Mouse (Mus musculus) MEL (cell line): ENCODE data around the gene Hist1h2bc. TPM values are rescaled to one million over a fixed set of nuclear protein-coding genes. Genes with fewer than 3 reads are reported as not detected.
A peak's percentile ranks its signal among the peaks of the same experiment; 100 is the strongest.

Experiments
- DNase-seq: peaks from one replicate; pipeline ENCODE4 v3.0.0; 2011; ENCODE audit warnings: low read depth, low spot score
- H3K27ac ChIP-seq: 2 replicates; pipeline ENCODE4 v1.5.1; 2012; ENCODE audit warnings: low read depth, mild to moderate bottlenecking, control low read depth, low read length, moderate library complexity; ENCODE audit not compliant: control insufficient read depth
- H3K27me3 ChIP-seq, 2 experiments: fragments of 150-350 bp in 1 of 2; sonication (generic) in 1 of 2; 2 replicates each; pipeline ENCODE4 v1.6.1; 2012; ENCODE audit warnings: low read length in 2 of 2, mild to moderate bottlenecking in 2 of 2, improper control_type of control experiment in 1 of 2, moderate library complexity in 1 of 2; ENCODE audit not compliant: insufficient read depth in 2 of 2, control insufficient read depth in 1 of 2
- H3K36me3 ChIP-seq, 2 experiments: 2 replicates each; pipeline ENCODE4 v1.6.1; 2012 to 2014; ENCODE audit warnings: low read length in 2 of 2, improper control_type of control experiment in 1 of 2, inconsistent platforms in 1 of 2, mild to moderate bottlenecking in 1 of 2; ENCODE audit not compliant: insufficient read depth in 2 of 2, control insufficient read depth in 1 of 2
- H3K4me1 ChIP-seq, 2 experiments: fragments of 150-350 bp in 1 of 2; sonication (generic) in 1 of 2; 2 replicates each; pipeline ENCODE4 v1.6.1; 2012; ENCODE audit warnings: low read length in 2 of 2, improper control_type of control experiment in 1 of 2, mild to moderate bottlenecking in 1 of 2; ENCODE audit not compliant: insufficient read depth in 2 of 2, control insufficient read depth in 1 of 2
- H3K4me3 ChIP-seq, 2 experiments: fragments of 150-350 bp in 1 of 2; sonication (generic) in 1 of 2; 2 replicates each; pipeline ENCODE4 v1.5.1; 2012; ENCODE audit warnings: low read depth in 2 of 2, low read length in 2 of 2, mild to moderate bottlenecking in 2 of 2, moderate library complexity in 2 of 2, control low read depth in 1 of 2, improper control_type of control experiment in 1 of 2; ENCODE audit not compliant: control insufficient read depth in 1 of 2, insufficient read depth in 1 of 2
- H3K79me2 ChIP-seq: 2 replicates; pipeline ENCODE4 v1.6.1; 2012; ENCODE audit warnings: mild to moderate bottlenecking, low read length, moderate library complexity; ENCODE audit not compliant: control insufficient read depth, poor library complexity, insufficient read depth
- H3K9ac ChIP-seq: 2 replicates; pipeline ENCODE4 v1.6.1; 2012; ENCODE audit warnings: low read depth, mild to moderate bottlenecking, control low read depth, low read length, moderate library complexity; ENCODE audit not compliant: control insufficient read depth, poor library complexity, severe bottlenecking
- H3K9me3 ChIP-seq: fragments of 150-350 bp; sonication (generic); replicated peaks from 2 replicates; pipeline ENCODE4 v1.6.1; 2012; ENCODE audit warnings: mild to moderate bottlenecking, low read length, improper control_type of control experiment, moderate library complexity; ENCODE audit not compliant: insufficient read depth
- CHD1 ChIP-seq: IDR thresholded peaks from 2 replicates; pipeline ENCODE4 v1.6.1; 2012; ENCODE audit warnings: low read depth, mild to moderate bottlenecking, inconsistent platforms, low read length, improper control_type of control experiment
- E2F4 ChIP-seq: IDR thresholded peaks from 2 replicates; pipeline ENCODE4 v1.6.1; 2011; ENCODE audit warnings: low read depth, low read length, improper control_type of control experiment, borderline replicate concordance
- EP300 ChIP-seq, 2 experiments: IDR thresholded peaks; 2 replicates each; pipeline ENCODE4 v1.6.1; 2011; ENCODE audit warnings: improper control_type of control experiment in 2 of 2, low read length in 2 of 2, low read depth in 1 of 2, mild to moderate bottlenecking in 1 of 2
- GABPA ChIP-seq: IDR thresholded peaks from 2 replicates; pipeline ENCODE4 v1.6.1; 2012; ENCODE audit warnings: low read depth, mild to moderate bottlenecking, inconsistent platforms, low read length, improper control_type of control experiment, moderate library complexity
- HCFC1 ChIP-seq: IDR thresholded peaks from 2 replicates; pipeline ENCODE4 v1.6.1; 2012; ENCODE audit warnings: low read depth, mild to moderate bottlenecking, inconsistent platforms, low read length, improper control_type of control experiment, moderate library complexity
- MAZ ChIP-seq: IDR thresholded peaks from 2 replicates; pipeline ENCODE4 v1.6.1; 2012; ENCODE audit warnings: low read depth, mild to moderate bottlenecking, inconsistent platforms, low read length, improper control_type of control experiment
- MEF2A ChIP-seq: IDR thresholded peaks from 2 replicates; pipeline ENCODE4 v1.6.1; 2014; ENCODE audit warnings: low read depth, mild to moderate bottlenecking, inconsistent platforms, low read length, improper control_type of control experiment; ENCODE audit not compliant: poor library complexity, insufficient replicate concordance, severe bottlenecking; ENCODE audit errors: extremely low read depth
- MXI1 ChIP-seq: IDR thresholded peaks from 2 replicates; pipeline ENCODE4 v1.6.1; 2011; ENCODE audit warnings: mild to moderate bottlenecking, low read depth, low read length, improper control_type of control experiment
- NELFE ChIP-seq: IDR thresholded peaks from 2 replicates; pipeline ENCODE4 v1.6.1; 2011; ENCODE audit warnings: low read depth, low read length, improper control_type of control experiment
- POLR2AphosphoS2 ChIP-seq: IDR thresholded peaks from 2 replicates; pipeline ENCODE4 v1.6.1; 2011; ENCODE audit warnings: low read length, improper control_type of control experiment
- SIN3A ChIP-seq: IDR thresholded peaks from 2 replicates; pipeline ENCODE4 v1.6.1; 2012; ENCODE audit warnings: low read length, improper control_type of control experiment, inconsistent platforms
- TBP ChIP-seq: IDR thresholded peaks from 2 replicates; pipeline ENCODE4 v1.8.0; 2011; ENCODE audit warnings: low read depth, low read length, improper control_type of control experiment
- USF1 ChIP-seq: IDR thresholded peaks from 2 replicates; pipeline ENCODE4 v1.6.1; 2014; ENCODE audit warnings: low read depth, mild to moderate bottlenecking, inconsistent platforms, low read length, improper control_type of control experiment, moderate library complexity
- ZKSCAN1 ChIP-seq: IDR thresholded peaks from 2 replicates; pipeline ENCODE4 v1.6.1; 2012; ENCODE audit warnings: low read depth, mild to moderate bottlenecking, inconsistent platforms, low read length, improper control_type of control experiment, moderate library complexity
- polyA plus RNA-seq, 2 experiments: library from polyadenylated mRNA; stranded (reverse) in 1 of 2; unstranded in 1 of 2; fragments of >175 nt in 1 of 2; fragments of >200 nt in 1 of 2; gene quantifications; 2 replicates each; pipeline versions ENCODE4 v1.2.1 to v1.2.4; 2012; ENCODE audit warnings: low replicate concordance in 2 of 2, low read depth in 1 of 2; ENCODE audit not compliant: insufficient read length in 2 of 2, insufficient read depth in 1 of 2, missing spikeins in 1 of 2
- total RNA-seq: library from RNA; depleted of rRNA; stranded (reverse); fragments of 300-350 nt; gene quantifications from 2 replicates; pipeline ENCODE4 v1.2.3, GENCODE M21; 2012

Gene Hist1h2bc
- total and polyA plus RNA-seq, 3 experiments, result 3.1 to 694 TPM; not detected in 1

DNA sequence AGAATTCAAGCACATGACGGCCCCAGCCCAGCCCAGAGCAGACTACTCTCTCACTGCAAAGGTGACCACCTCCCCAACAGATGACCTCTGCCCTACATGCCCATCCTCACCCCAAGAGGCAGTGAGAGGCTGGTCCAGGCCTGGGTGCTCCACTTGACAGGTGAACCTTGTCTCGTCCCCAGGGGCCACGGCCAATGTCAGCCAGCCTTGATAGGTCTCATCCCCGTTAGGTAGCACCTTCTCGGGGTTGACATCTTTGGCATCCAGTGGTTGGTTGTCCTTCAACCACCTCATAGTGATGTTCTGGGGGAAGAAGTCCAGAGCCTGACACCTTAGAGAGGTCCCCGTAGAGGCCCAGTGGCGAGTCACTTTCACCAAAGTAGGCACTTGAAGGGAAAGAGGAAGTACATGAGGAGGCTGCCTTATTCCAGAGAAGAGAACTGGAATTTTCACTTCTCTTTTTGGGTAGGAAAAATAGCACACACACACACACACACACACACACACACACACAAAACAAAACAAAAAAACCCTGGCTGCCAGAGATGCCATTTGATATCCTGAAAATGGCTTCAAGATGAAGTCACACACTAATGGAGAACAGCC lies 21.9 kb downstream of the Hist1h2bc start:
- H3K4me3 ChIP-seq, result no peak overlapping the region
- no peaks in the 10 kb centered on the region for H3K9me3 ChIP-seq
- no peak overlapping the region for H3K27ac ChIP-seq
- H3K79me2 ChIP-seq, result no peaks in the 10 kb centered on the region
- H3K36me3 ChIP-seq, result peaks cover 0 to 10% of the 10 kb centered on the region in 2 experiments; a peak in 2 of 4 replicates
- no peaks in the 10 kb centered on the region for H3K27me3 ChIP-seq
- TF ChIP-seq E2F4, result no peak
- TF ChIP-seq MXI1, result no peak
- TF ChIP-seq TBP, result peak; percentile 50; the same call in 1 of the 2 replicates
- TF ChIP-seq EP300 (IDR thresholded peaks at IDR 0.05; ENCODE audit: low read depth in 1 of 2, low read length in 2 of 2), result no peak
- DNase-seq, result peak; percentile 64
- no peak overlapping the region for H3K9ac ChIP-seq
- peaks cover 0 to 19% of the 10 kb centered on the region in 2 experiments; a peak in 2 of 4 replicates for H3K4me1 ChIP-seq

GRCm38 (mm10) chr13:23706771-23707170 lies 22.8 kb downstream of the Hist1h2bc start:
- Histone ChIP-seq H3K36me3 (peaks cover 0 to 11% of the 10 kb centered on the region in 2 experiments; a peak in 2 of 4 replicates), H3K27me3 (no peaks in the 10 kb centered on the region), H3K27ac (no peak overlapping the region), H3K4me1 (peaks cover 0 to 16% of the 10 kb centered on the region in 2 experiments; a peak in 2 of 4 replicates), H3K9me3 (no peaks in the 10 kb centered on the region), H3K4me3 (no peak overlapping the region), H3K9ac (no peak overlapping the region), H3K79me2 (no peaks in the 10 kb centered on the region)
- DNase-seq, result no peak
- TF ChIP-seq SIN3A (no peak), ZKSCAN1 (no peak), GABPA (no peak), CHD1 (no peak), HCFC1 (no peak)

- H3K27ac ChIP-seq, result no peak overlapping the region
- H3K27me3 ChIP-seq, result no peaks in the 10 kb centered on the region
- H3K36me3 ChIP-seq, result peaks cover 0 to 14% of the 10 kb centered on the region in 2 experiments; a peak in 2 of 4 replicates
- H3K79me2 ChIP-seq, result no peaks in the 10 kb centered on the region
- H3K9ac ChIP-seq, result no peak overlapping the region
- no peaks in the 10 kb centered on the region for H3K9me3 ChIP-seq
- H3K4me3 ChIP-seq, result no peak overlapping the region
- no peak for TF ChIP-seq USF1
- TF ChIP-seq MEF2A, result no peak
- TF ChIP-seq MXI1, result no peak
- no peak for TF ChIP-seq TBP
- no peak for TF ChIP-seq POLR2AphosphoS2
- no peak for TF ChIP-seq MAZ
- no peak for TF ChIP-seq ZKSCAN1
- TF ChIP-seq NELFE, result no peak
- TF ChIP-seq, all 39 proteins: peak for 0
- DNase-seq, result no peak
- peaks cover 0 to 15% of the 10 kb centered on the region in 2 experiments for H3K4me1 ChIP-seq
These were observed 24.0 kb downstream of the Hist1h2bc start for GRCm38 (mm10) chr13:23708041-23708440.
